Mouse (Mus musculus) fat pad, adult 2 months (tissue): ENCODE measurements around the gene Cfdp1.

Source experiments
- DNase-seq: peaks from one replicate; pipeline ENCODE4 v3.0.0-alpha.2; 2011; ENCODE audit warnings: low read depth, low spot score; ENCODE audit errors: extremely low read depth

Gene Cfdp1

GRCm38 (mm10) chr8:111801456-111801855 lies 52.6 kb downstream of the Cfdp1 start:
- DNase-seq: no peak

GRCm38 (mm10) chr8:111796528-111796927 lies 57.6 kb downstream of the Cfdp1 start:
- no peak for DNase-seq

DNA sequence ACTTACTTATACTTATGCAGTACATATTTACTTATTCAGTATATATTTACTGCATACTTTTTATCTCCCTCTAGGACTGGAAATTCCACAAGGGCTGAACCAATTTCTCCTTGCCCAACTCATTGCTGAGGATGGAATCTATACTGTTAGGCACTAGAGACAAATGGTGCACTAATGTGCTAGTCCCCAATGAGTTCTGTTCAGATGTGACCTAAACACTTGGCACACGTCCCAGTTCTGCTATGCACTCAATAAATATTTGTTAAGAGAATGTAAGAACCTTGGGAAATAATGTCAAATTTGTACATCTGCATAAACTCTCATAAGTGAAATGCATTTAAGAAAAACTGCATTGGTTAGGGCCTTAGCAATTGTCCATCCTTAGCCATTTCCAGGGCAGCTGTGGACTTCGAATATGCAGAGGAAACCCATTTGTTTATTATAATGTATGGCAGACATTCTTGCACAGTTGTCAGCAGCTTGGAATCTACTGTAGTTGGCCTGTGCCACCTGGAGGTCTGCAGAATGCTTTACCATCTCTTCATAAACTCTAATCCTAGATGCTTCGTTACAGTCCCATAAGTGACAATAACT lies 60.7 kb downstream of the Cfdp1 start:
- no peak for DNase-seq

- DNase-seq: no peak
These were observed 64.5 kb downstream of the Cfdp1 start for GRCm38 (mm10) chr8:111789639-111790038.

- DNase-seq: no peak
These were observed 64.9 kb downstream of the Cfdp1 start for GRCm38 (mm10) chr8:111789200-111789599.

- DNase-seq: no peak
These were observed 65.6 kb downstream of the Cfdp1 start for GRCm38 (mm10) chr8:111788497-111788896.

DNA sequence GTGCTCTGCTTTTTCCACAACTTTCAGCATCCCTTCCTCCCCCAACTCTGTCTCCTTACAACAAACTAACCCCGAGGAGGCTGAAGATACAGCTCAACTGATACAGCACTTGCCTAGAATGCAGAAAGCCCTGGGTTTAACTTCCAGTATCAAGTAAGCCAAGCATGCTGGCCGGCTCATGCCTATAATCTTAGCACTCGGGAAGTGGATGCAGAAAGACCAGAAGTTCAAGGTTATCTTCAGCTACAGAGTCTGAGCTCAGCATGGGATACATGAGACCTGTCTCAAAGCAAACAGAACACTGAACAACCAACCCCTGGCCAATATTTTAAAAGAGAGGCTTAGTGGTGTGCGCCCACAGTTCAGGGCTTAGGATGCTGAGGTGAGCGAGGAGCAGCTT lies 66.0 kb downstream of the Cfdp1 start:
- DNase-seq: no peak

DNA sequence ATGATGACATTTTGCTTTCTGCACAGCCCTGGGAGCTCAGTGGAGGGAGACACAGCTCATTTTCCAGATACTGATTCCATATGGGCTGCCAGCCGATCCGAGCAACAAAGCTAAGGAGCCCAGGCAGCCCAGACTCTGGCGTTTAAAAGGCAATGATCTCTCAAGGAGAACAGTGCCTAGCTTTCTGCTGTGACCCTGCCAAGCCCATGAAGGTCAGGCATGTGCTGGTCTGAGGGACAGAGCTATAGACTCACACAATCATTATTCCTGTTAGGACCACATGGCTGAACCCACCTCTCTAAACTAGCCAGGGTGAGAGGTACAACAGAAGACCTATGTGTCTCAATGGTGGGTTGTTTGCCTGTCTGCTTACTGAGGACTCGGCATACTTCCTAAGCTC lies 66.4 kb downstream of the Cfdp1 start:
- DNase-seq: no peak

DNA sequence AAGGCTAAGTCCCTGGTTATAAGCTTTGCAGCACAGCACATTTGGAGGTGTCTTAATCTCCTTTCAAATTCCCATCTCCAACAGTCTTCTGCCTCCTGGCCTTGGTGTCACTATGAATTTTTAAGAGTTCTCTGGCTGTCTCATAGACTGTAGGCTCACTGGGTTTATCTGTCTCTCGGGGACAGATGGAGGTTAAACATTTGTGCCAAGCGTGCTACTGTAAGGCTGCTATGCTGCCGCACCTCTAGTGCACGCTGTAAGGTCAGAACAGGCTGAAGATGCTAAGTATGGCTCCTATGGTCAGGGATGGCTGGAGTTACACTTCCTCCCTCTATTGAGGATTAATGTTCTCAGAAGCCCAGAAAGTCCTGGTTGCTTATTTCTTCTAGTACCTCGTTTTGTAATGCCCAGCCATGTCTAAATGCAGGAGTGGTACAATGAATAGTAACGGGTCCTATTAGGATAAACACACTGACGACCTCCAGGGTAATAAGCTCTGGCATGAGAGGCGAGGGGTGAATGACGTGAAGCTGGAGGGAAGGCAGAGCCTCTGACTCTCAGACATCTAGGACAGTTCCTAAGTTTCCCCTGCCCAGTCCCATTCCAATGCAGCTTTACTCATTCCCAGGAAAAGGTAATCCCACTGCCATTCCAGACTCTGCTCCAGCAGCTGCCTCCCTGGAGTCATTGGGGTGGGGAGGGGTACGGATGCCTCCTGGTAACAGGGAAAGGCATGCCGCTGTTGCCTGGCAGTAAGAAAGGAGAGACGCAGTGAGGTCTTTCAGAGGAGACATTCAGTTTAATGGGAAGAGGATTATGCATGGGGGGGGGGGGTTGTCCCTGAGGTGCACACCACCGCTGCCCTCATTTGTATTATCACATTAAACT lies 67.1 kb downstream of the Cfdp1 start:
- DNase-seq: no peak

- DNase-seq: no peak
These were observed 68.0 kb downstream of the Cfdp1 start for GRCm38 (mm10) chr8:111786116-111786515.

GRCm38 (mm10) chr8:111782671-111783394 lies 71.3 kb downstream of the Cfdp1 start:
- no peak for DNase-seq

GRCm38 (mm10) chr8:111782161-111782560 lies 71.9 kb downstream of the Cfdp1 start:
- DNase-seq: no peak

- DNase-seq: no peak
These were observed 73.2 kb downstream of the Cfdp1 start for GRCm38 (mm10) chr8:111780697-111781424.

DNA sequence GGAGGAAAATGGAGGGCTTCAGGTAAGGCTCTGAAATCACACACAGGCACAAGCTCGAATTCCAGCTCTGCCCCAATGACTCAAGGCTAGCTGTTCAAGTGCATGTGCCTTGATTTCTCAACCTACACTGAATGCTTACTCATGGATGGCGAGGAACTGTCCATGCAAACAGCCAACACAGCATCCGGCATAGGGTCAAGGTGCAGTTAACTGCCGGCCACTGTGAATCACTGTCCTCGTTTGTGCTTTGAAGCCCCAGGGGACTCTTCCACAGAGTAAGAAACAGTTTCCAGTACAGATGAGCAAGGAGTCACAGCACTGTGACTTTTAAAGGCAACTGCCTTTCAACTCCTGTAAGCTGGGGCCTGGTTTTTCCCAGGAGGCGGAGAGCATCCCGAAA lies 74.4 kb downstream of the Cfdp1 start:
- no peak for DNase-seq

- no peak for DNase-seq
These were observed 75.3 kb downstream of the Cfdp1 start for GRCm38 (mm10) chr8:111778801-111779200.

DNA sequence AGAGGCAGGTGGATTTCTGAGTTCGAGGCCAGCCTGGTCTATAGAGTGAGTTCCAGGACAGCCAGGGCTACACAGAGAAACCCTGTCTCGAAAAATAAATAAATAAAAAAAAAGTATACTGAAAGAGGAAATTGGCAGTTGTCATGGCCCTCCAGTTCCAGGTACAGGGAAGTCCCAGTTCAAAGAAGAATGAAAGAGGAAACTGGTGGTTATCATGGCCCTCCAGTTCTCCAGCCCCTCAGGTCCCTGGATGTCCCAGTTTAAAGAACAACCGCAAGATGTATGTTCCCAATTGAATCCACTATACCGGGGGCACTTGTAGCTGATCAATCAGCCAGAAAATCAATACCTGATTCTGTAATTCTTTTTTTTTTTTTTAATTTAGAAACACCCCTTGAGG lies 77.6 kb downstream of the Cfdp1 start:
- DNase-seq: no peak

GRCm38 (mm10) chr8:111775766-111776165 lies 78.3 kb downstream of the Cfdp1 start:
- DNase-seq: no peak

DNA sequence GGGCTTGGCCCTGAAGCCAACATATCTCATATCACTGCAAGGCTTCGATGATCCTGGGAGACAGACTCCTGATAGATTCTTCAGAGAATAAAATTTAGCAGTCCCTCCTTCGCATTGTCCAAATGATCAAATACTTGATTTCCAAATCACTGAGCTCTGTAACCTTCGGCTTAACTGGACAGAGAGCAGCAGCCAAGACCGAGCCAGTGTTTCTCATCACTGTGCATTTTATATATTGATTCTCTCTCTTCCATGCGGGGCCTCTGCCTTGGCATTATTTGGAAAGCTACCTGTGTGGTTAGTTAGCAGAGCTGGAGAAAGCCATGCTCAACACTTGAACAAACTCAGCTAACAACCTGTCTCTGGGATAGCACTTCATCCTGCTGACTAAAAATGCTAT lies 80.6 kb downstream of the Cfdp1 start:
- DNase-seq: no peak

DNA sequence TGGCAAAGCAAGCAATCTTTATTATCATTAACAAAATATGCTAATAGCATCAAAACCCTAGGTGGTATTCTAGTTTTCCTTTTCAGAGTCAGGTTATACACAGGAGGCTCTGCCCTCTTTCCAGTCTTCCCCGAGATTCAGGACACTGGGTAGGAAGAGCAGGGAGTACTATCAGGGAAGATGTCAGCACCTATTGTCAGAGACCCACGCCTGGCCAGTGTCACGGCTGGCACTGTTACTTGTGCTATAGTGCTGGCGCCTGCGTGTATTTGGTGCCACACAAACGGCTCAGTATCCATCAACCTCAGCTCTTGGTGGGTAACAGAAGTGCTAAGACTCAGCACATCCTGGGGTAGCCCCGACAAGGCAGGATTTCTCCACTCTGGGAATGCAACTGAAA lies 81.0 kb downstream of the Cfdp1 start:
- no peak for DNase-seq

DNA sequence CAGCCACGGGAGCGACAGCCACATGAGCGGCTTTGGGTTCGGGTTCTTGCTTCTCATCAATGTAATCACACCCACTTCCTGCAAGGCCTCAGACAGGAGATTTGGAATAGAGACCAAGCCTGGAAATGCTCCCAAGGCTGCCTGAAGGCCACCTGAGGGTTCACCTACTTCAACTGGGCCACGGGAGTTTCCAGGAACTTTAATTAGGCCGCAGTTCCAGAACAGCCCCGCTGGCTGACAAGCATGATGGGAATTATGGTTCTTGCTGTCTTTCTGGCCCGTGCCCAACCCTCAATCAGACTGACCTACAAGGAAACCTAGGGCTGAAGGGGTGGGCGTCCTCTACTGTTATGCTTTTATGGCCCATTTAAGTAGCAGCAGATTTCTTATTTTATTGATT lies 82.0 kb downstream of the Cfdp1 start:
- DNase-seq: no peak

DNA sequence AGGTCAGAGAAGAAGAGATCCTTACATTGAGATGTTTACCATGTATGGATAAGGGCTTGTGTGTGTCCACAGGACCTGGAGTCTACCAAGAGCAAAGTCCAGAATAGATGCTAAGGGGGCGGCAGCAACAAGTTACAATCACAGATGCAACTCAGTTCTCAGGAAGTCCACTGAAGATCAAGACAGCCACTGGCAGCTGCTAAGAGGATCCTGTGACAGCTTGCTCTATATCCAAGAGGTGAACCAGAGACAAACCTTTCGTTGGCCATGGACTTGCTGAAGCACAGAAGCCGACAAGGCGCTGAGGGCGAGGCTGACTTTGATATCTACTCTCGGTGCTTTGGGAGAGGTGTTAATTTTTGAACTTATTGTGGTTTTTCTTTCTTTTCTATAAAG lies 82.5 kb downstream of the Cfdp1 start:
- no peak for DNase-seq
